Mouse (Mus musculus) kidney, adult 2 months (tissue): ENCODE data around the gene Gm47791.
A peak's percentile ranks its signal among the peaks of the same experiment; 100 is the strongest.

Experiments used
- CTCF ChIP-seq: fragments of 200-500 bp; conservative IDR thresholded peaks from 2 replicates; pipeline ENCODE4 v1.5.1; 2011; ENCODE audit warnings: low read depth, mild to moderate bottlenecking, control low read depth, low read length, moderate library complexity, mixed read lengths; ENCODE audit not compliant: insufficient read depth, insufficient read length
- POLR2A ChIP-seq: fragments of 200-500 bp; IDR thresholded peaks from one replicate; pipeline ENCODE4 v1.6.1; 2011; ENCODE audit warnings: low read depth, low read length, control low read depth

- TF ChIP-seq POLR2A: no peak
- TF ChIP-seq CTCF: peak; percentile 29; the same call in 1 of the 2 replicates
Measured at GRCm38 (mm10) chr1:82759520-82759919, 11.5 kb downstream of the Gm47791 start.
